Mouse (Mus musculus) ovary, postnatal 36 days (tissue): ENCODE results near the gene Nsf.

ENCODE experiments used
- DNase-seq: peaks from one replicate; pipeline ENCODE4 v3.0.0; 2022; ENCODE audit warnings: low spot score, mixed read lengths

Gene Nsf

DNA sequence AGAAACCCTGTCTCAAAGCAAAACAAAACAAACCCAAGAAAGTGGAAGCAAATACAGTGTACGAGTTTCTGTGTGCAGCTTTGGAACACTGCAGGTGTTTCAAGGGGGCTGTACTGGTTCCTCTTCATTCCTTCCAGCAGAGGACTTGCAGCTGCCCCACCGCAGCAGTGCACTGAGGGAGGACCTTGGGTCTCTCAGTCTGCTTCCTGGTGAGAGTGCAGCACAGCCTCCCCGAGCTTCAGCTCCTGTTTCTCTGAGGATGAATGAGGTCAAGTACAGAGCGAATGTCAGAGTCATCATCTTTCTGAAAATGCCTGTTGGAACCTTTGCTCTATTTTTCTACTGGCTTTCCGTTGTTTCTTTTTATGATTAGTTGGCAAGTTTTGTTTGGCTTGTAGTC is 12.5 kb downstream of the Nsf start:
- no peak for DNase-seq

DNA sequence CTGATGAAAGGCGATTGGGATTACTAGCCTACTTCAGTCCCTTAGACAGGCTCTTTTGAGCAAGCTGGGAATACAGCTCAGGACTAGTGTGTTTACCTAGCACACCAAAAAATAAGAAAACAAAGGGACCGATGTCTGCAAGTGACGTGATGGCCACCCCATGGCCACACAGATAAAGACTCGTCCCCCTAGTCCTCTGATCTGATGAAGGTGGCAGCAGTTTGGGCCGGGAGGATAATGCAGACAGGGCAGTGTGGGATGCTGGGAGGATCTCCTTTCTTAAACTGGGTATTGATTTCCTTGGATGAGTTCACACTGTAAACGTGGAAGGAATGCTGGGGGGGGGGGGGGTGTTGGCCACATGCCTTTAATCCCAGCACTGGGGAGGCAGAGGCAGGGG is 13.0 kb downstream of the Nsf start:
- no peak for DNase-seq

DNA sequence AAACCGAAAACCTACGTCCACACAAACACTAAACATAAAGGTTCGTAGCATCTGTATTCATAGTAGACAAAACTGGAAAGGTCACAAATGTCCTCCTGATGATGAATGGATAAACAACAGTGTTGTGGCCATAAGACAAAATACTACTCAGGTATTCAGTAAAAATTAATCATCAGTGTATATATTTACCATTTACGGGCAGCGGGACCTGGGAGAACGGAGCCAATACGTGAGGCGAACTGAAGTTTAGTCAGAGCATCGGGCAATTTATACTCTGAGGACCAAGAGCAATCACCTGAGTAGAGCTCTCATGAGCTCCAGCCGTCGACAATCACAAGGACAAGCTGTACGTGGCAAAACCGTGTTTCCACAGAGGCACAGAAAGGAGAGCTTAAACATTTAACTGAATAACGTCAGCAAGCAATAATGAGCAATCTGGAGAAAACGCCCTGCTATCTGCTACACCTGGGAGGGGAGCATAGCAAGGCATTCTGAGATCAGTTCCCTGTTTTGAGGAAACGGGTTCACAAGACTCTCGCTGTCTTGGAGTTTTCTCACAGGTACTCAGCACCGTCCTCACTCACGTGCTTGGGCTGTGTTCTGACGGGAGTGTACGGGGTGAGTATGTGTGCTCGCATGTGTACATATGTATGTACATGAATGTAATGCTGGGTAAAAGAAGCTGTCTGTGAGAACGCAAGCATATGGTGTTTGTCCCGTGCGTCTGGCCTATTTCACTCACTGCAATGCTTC is 15.7 kb downstream of the Nsf start:
- no peak for DNase-seq

DNA sequence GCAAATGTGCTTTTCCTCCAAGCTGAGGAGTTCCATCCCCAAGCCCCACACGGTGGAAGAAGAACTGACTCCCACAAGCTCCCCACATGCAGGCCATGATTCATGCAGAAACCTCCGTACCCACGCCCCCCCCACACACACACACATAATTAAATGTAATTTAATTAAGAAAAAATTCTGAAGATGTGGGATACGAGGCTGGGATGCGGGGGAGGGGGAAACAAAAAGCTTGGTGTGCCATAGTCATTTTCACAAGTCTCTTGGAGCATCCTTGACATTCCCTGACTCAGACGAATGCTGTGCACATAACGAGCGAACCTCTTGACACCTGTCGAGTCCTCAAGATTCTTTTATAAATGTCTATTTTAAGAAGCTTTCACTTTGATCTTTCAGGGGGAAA is 16.4 kb downstream of the Nsf start:
- no peak for DNase-seq

DNA sequence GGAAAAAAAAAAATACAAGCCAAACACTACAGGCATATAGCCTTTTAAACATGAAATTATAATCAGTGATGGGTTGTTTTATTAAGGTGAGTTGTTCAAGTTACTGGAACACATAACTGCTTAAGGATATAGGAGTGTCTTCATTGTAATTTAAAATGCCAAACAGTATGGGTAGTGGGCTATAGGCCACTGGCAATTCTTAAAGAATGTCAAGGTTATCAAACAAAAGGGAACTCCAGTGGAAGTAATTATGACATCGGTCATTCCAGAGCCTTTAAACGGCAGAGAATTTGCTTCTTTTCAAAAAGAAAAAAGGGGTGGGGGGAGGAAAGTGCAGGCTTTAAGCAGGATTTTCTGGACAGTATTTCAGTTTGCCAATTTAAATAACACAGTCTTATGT is 18.1 kb downstream of the Nsf start:
- no peak for DNase-seq

DNA sequence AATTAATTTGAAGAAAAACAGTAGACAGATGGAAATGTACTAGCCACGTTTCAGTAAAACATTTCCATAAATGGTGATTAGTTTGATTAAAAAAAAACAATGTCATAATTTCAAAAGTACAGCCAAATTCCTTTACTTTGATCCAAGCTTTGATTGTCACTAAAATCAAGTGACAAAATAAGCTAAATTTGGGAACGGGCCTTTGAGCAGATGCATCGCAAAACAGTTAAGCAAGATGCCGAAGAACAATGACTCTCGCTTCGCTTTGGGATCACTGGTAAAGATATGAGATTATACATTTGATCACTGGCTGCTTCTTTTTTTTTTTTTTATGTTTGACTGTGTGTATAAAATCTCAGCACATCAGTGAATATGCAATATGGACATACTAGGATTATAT is 20.0 kb downstream of the Nsf start:
- DNase-seq, result no peak

DNA sequence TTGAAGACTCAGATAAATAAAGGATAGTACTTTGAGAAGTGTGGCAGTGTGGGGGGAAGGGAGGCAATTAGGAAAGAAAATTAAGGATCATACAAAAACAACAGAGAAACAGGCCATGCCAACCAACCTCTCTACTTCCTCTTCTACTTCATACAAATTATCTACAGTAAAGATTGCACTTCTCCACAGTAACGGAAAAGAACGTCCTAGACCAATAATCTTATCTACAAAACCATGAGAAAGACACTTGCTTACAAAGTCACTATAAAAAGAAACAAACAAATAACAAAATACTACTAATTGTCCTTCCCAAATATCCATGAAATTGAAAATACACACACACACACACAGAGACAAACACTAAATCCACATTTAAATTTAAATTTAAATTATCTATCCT is 29.9 kb downstream of the Nsf start:
- DNase-seq, result no peak

DNA sequence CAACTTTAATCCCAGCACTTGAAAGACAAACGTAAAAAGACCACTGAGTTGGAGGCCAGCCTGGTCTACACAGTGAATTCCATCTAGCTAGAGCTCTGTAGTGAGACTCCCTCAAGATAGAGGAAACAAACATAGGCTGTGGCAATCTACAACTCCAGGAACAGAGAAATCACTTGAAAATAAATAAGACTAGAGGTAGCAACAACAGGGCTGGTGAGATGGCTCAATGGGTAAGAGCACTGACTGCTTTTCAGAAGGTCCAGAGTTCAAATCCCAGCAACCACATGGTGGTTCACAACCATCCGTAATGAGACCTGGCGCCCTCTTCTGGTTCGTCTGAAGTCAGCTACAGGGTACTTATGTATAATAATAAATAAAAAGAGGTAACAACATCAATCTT is 30.6 kb downstream of the Nsf start:
- no peak for DNase-seq

DNA sequence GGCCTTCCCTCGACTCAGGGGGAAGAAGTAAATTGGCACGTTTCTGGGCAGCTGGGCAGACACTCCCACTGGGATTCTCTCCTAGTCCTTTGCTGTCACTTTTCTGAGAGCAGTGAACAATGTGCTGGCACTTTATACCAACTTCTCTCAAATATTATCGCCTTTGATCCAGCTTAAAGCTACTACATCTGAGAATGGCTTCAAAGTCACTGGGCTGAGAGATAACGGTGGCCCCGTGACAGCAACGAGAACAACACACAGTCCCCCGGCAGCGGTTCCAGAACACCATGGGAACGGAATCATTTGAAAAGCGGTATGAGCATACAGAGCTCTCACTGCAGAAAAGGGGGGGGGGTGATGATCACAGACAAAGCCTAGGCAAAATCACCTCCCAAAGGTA is 31.0 kb downstream of the Nsf start:
- DNase-seq, result no peak

DNA sequence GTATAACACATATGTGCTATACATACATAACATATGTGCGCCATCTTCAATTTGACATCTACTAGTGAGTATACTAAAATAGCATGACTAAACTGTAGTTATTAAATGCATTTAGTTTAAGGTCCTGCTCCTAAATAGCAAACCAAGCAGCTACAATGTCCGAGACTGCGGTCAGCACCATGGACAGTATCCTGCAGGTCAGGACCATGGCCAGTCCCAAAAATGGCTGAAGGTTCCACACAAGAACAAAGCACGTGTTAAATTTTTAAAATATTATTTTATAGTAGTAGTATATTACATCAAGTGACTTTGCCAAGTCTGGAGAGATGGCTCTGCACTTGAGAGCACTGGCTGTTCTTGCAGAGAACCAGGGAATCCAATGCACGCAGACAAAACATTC is 33.2 kb downstream of the Nsf start:
- peak; percentile 56 for DNase-seq

DNA sequence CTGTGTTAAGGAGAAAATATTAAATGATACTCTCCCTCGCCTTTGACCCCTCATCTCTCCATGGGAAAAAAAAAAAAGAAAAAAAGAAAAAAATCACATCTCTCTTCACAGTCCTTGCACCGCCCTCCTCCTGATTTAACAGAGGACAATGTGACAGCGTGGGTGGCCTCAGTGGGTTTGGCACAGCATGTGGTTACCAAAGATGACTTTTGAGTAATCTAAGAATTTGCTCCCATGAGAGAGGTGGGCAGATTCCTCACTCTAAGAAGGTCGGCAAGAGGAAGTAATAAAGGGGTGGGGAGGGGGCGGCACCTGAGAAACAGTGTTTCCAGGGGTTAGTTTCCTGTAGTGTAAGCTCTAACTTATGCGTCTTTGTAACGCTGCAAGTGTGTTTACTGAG is 37.0 kb downstream of the Nsf start:
- no peak for DNase-seq

DNA sequence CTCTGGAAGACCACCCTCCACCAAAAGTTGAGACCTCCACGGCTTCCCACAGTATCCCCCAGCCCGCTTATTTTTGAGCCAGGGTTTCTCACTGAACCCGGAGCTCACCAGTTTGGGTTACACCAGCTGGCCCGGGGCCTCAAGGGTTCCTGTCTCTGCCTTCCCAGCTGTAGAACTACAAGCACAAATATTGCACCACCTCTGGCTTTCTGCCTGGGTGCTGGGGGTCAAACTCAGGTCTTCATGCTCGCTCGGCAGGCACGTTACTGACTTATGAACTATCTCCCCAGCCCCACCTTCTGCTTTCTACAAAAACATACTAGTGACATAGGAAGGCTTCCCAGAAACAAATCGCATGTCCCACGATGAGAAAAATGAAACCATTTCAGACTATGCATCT is 38.2 kb downstream of the Nsf start:
- no peak for DNase-seq

DNA sequence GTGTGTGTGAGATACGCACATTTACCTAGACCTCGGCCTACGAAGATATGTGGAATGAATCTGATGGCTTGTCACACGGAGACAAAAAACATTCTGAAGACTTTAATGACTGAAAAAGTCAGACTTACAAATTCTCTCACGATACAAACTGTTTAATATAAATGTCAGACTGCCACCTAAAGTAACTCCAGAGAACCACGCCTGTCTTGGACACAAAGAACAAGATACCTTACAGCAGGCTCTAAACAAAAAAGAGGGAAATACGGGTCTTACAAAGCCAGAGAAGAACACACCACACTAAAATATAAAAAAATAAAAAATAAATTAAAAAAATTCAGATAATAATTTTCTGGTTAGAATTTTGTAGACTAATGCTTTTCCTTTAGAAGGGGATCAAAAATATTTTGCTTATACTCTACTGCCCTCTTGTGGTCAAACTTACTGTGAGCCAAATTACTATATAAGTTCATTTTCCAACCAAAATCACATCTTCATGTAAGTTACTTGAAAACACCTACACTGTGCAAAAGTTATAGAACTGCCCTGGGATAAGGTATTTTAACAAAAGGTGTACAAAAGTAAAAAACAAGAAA is 42.8 kb downstream of the Nsf start:
- no peak for DNase-seq

DNA sequence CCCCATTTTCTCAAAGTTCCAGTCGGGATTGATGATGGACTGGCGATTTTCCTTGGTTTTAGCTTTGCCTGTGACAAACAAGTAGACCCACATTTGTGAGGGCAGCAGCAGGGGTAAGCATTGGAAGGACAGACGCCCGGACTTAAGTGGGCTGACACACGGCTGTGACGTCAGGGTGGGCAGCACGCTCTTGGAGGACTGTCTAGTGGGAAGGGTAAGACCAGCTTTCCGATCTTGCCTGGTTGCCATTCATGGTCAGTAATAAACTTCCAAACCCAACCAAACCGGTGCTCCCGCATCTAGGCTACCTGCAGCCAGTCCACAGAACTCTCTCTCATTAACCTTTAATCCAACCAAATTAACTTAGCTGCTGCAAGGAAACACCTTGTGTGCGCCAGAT is 43.3 kb downstream of the Nsf start:
- no peak for DNase-seq

DNA sequence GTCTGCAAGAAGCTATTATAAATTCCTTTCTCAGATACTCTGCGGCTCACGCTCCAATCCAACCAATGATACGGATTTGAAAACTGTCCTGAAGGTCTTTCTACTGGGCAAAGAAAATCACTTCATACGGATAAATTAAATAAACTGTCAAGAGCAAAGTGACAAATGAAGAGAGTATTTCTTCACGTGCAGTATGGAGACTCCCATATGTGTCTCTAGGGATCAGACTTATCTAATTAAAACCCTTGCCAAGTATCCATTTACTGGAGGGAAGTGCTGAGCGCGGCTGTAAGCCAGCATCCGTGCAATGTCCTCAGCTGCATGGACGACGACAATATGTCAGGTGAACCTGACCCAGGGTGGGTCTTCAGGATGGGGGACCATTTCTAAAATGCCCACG is 44.0 kb downstream of the Nsf start:
- DNase-seq, result no peak

DNA sequence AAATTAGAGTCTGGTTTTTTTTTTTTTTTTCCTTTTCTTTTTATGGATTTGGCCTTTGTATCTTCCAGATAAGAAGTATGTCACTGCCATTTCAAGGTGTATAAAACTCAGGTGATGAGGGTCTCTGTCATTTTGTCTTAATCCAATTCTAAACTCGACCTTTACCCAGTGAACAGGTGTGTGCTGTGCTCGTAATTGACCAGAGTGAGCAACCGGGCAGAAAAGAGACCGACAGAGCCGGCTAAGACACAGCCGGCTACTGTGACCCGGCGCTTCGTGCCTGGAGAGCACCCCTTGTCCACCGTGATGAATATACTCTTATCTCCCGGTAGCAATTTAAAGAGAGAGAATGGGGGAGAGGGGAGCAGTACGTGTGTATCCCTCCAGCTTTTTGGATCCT is 44.5 kb downstream of the Nsf start:
- DNase-seq, result no peak

DNA sequence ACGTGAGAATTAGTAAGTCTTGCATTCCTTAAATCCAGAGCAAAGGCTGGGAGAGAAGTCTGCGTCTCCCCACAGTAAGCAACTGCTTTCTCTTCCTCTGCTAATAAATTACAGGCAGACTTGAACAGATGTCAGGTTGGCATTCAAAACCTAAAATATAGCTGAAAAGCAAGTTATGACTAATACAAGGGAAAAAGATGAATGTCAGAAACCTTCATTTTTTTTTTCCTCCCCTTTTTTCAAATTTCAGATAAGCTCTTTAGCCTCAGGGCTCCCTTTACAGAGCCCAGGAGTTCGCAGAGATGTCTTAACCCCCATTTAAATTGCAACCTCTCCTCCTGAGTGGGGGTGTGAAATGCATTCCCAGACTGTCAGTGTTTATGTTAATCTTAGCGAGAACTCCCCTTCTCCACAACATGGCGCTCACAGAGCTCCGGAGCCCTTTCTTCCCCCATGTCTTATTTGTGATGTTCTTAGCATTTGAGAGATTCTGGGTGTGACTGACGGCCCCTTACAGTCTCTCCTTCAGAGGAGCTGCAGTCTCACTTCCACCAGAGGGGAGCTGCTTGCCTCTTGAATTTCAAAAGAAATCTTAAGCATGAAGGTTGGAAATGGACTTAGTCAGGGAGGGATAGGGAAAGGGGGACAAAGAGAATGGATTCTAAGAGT is 47.7 kb downstream of the Nsf start:
- DNase-seq, result no peak

DNA sequence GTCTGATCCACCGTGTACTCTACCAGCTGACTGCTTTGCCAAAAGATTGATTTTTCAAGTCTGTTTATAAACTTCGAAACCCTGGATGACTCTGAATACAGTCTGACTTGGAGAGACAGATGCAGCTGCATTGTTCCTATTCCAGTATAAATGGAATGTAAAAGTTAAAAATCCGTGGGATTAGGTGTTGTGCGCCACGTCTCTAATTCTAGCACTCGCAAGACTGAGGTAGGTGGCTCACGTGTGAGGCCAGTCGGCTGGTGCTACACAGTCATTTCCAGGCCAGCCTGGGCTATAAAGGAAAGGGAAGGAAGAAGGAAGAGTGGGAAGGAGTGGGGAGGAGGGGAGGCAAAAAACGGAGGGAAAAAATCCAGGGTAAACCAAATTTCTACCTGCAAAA is 48.4 kb downstream of the Nsf start:
- no peak for DNase-seq

DNA sequence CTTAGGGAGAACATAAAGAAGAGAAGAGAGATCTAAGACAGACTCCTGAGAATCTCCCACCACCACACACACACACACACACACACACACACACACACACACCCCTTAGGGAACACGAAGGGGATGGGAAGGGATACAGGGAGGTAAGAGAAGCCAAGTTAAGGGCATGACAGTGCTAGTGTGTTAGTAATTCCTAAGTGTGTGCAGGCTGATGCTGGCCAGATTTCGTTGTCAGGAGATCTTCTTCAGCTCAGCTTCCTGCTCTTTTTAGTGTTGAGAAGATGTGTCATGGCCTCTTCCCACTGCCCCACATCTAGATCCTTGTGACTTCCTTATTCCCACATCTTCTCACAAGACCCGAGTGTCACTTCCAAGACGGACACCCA is 52.3 kb downstream of the Nsf start:
- no peak for DNase-seq

DNA sequence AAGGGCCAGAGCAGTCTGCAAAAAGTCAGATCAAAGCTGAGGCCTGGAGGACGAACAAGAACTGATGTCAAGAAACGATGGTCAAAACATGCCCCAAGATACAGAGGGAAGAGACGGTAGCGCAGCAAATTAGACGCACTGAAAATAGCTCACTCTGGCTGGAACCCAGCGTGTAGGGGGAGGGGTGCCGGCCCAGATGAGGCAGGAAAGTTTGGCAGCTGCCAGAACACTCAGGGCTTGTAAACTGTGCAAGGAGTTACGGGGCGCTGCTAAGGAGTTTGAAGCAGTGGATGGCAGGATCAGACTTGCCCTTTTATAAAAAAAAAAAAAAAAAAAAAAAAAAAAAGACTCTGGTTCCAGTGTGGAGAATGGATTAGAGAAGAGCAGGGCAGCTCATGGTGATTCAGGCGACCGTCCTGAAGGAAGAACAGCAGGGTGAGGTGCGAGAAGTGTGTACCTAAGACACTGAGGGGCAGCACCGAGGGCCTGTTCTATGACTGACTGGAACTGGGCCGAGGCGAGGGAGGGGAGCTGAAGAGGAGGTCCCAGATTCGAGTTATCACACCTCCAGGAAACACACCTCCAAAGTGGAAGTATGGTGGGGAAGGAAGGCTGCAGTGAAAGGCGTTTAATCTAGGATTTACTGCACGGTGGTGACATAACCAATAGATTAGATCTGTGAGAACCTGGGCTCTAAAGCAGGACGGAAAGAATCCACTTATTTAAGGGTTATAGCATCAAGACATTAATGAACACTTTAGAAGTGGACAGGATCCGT is 52.9 kb downstream of the Nsf start:
- DNase-seq, result peak; percentile 27

DNA sequence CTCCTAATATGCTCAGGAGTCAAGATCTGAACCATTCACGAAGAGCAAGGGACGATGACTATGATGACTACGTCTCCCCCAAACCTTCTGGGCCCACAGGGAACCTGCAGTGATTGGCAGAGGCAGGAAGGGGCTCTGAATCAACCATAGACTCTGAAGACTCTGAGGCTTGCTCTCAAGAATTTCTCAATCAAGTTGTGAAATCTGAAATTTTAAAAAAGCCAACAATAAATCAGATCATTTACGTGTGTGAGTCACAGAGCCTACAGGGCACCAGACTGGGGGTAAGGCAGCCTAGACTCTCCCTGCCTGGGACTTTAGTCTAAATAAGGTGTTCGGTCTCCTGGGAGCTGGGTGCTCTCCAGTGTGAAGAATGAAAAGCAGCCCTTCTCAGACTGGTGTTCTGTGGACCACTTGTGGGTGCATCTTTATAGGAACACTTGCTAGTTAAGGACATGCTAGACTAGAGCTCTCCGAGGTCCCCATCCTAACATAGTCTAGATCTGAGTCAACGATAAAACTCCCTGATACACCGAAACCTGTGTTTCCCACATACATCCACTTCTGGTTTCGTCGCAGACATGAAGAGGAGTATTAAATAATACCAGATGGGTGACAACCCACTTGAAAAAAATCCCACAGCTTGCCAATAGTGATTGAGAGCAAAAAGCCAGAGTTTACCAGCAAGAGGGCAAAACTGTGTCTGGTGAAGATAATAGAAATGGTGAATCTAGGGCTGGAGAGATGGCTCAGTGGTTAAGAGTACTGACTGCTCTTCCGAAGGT is 56.7 kb downstream of the Nsf start:
- no peak for DNase-seq

DNA sequence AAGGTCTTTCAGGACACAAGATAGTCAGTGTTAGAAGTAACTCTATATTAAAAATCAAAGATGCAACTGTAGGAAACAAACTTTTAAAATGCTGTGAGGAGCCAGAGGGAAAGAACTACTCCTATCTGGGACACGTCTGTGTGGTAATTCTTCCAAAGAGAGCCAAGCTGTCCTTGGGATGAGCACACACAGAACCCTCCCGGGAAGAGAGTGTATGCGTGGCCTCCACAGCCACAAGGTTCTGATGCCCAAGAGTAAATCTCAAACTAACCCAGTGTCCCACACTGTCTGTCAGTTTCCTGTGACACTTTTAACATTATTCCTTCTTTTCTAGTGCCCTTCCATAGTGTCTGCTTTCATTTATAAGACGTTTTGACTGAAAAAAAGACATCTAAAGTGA is 57.8 kb downstream of the Nsf start:
- DNase-seq, result no peak
